Mouse (Mus musculus) intestine, embryonic 14.5 days (tissue): ENCODE data around the gene Oxnad1. TPM values are rescaled to one million over a fixed set of nuclear protein-coding genes. Genes with fewer than 3 reads are reported as not detected.
"Not testable (repeated sequence)": the region's sequence is repeated elsewhere in the genome, so short reads cannot be mapped to it uniquely, and the experiment has no call there.

Experiments
- ATAC-seq: fragments of 200-750 bp; cut with Nextera tagmentation; replicated peaks from 2 replicates; pipeline ENCODE4 v1.8.0; 2017; ENCODE audit warnings: low read depth, moderate number of reproducible peaks, moderate TSS enrichment, moderate library complexity; ENCODE audit not compliant: low FRiP score, low TSS enrichment
- DNase-seq: peaks from one replicate; pipeline ENCODE4 v3.0.0-alpha.2; 2018; ENCODE audit warnings: low spot score
- H3K27ac ChIP-seq: fragments of 300-500 bp; sonication (generic); 2 replicates; pipeline ENCODE4 v1.5.1; 2014; ENCODE audit warnings: low read depth, mild to moderate bottlenecking, control low read depth
- H3K27me3 ChIP-seq: fragments of 300-500 bp; sonication (generic); replicated peaks from 2 replicates; pipeline ENCODE4 v1.6.1; 2014; ENCODE audit warnings: low read length, control low read depth; ENCODE audit not compliant: control insufficient read depth, insufficient read depth
- H3K36me3 ChIP-seq: fragments of 300-500 bp; sonication (generic); 2 replicates; pipeline ENCODE4 v1.6.1; 2014; ENCODE audit warnings: low read length, control low read depth; ENCODE audit not compliant: control insufficient read depth, insufficient read depth
- H3K4me1 ChIP-seq: fragments of 300-500 bp; sonication (generic); replicated peaks from 2 replicates; pipeline ENCODE4 v1.6.1; 2014; ENCODE audit warnings: low read length, control low read depth, mixed read lengths; ENCODE audit not compliant: control insufficient read depth, insufficient read depth
- H3K4me2 ChIP-seq: fragments of 300-500 bp; sonication (generic); 2 replicates; pipeline ENCODE4 v1.6.1; 2014; ENCODE audit warnings: low read length
- H3K4me3 ChIP-seq: fragments of 300-500 bp; sonication (generic); 2 replicates; pipeline ENCODE4 v1.5.1; 2014; ENCODE audit warnings: low read depth, low read length, control low read depth, mixed read lengths
- H3K9ac ChIP-seq: fragments of 300-500 bp; sonication (generic); 2 replicates; pipeline ENCODE4 v1.6.1; 2014; ENCODE audit warnings: mild to moderate bottlenecking, low read length
- H3K9me3 ChIP-seq: fragments of 300-500 bp; sonication (generic); 2 replicates; pipeline ENCODE4 v1.6.1; 2016; ENCODE audit warnings: low read length, control low read depth; ENCODE audit not compliant: control insufficient read depth
- WGBS: fragments of 180-500 bp; shearing (Covaris S2); extraction: QIAGEN DNeasy Blood & Tissue Kit; methylation state at CpG from one replicate; pipeline ENCODE4 v1.1.7; 2014; 5-methylcytosine and 5-hydroxymethylcytosine counted together
- polyA plus RNA-seq: library from polyadenylated mRNA; unstranded; fragments of >200 nt; fragmentation: Nextera tagmentation; extraction: Ambion mirVana; gene quantifications from 2 replicates; pipeline ENCODE4 v1.2.1, GENCODE M21; 2014

Oxnad1 gene
- polyA plus RNA-seq, 1 experiment from 2014 or later, result 23.6 TPM

DNA sequence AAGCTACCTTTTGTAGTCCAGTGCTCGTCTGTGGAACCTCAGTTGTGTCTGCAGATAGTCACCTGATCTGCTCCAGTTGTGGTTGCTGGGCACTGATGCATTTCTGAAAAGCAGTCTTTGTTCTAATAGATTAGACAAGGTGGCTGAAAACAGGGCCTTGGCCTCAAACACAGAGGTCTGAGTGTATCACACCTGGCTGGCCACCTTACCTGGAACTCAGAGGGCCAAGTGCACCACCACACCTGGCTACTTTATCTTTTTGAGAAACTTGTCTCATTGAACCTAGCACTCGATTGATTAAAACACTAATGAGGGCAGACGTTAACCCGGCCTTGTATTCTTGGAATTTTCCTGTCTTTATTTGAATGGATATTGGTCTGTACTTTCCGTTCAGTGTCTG is 10.5 kb downstream of the Oxnad1 start:
- H3K36me3 ChIP-seq, result peaks cover 80% of the 10 kb centered on the region
- DNase-seq (no peak), ATAC-seq (no peak)
- 86% methylated on average over 5 of the region's 5 CpGs for WGBS
- no peaks in the 10 kb centered on the region for H3K4me1 ChIP-seq
- no peak overlapping the region for H3K27ac ChIP-seq
- no peaks in the 10 kb centered on the region for H3K27me3 ChIP-seq
- no peaks in the 10 kb centered on the region for H3K9me3 ChIP-seq
- no peak overlapping the region for H3K9ac ChIP-seq
- no peak overlapping the region for H3K4me2 ChIP-seq
- no peak overlapping the region for H3K4me3 ChIP-seq

DNA sequence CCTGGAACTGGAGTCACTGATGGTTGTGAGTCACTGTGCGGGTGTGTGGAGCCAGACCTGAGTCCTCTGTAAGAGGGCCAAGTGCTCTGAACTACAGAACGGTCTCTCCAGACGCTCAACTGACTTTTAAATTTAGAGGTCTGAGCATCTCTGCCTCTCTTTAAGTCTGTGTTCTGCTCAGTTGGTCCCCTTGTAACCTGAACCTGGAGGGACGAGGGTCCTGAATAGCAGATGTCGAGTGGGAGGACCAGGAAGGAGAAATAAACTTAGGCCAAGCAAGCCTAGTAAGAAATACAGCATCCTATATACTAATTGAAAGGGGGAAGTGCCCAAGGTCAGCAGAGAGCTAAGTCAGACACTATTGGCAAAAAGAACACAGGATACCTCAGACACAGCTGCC is 11.6 kb downstream of the Oxnad1 start:
- Histone ChIP-seq H3K9me3 (no peaks in the 10 kb centered on the region), H3K4me1 (no peaks in the 10 kb centered on the region), H3K27me3 (no peaks in the 10 kb centered on the region), H3K9ac (no peak overlapping the region), H3K4me3 (no peak overlapping the region), H3K4me2 (no peak overlapping the region), H3K27ac (no peak overlapping the region), H3K36me3 (peaks cover 85% of the 10 kb centered on the region)
- DNase-seq (no peak), ATAC-seq (no peak)
- 81% methylated on average over 5 of the region's 5 CpGs for WGBS

GRCm38 (mm10) chr14:32097691-32098090 is 12.5 kb downstream of the Oxnad1 start:
- ATAC-seq (no peak), DNase-seq (no peak)
- H3K27ac ChIP-seq, result no peak overlapping the region
- 95% methylated on average over 7 of the region's 7 CpGs for WGBS
- H3K9me3 ChIP-seq, result no peaks in the 10 kb centered on the region
- no peak overlapping the region for H3K4me3 ChIP-seq
- H3K36me3 ChIP-seq, result peaks cover 89% of the 10 kb centered on the region
- no peaks in the 10 kb centered on the region for H3K4me1 ChIP-seq
- H3K9ac ChIP-seq, result no peak overlapping the region
- no peak overlapping the region for H3K4me2 ChIP-seq
- H3K27me3 ChIP-seq, result no peaks in the 10 kb centered on the region

DNA sequence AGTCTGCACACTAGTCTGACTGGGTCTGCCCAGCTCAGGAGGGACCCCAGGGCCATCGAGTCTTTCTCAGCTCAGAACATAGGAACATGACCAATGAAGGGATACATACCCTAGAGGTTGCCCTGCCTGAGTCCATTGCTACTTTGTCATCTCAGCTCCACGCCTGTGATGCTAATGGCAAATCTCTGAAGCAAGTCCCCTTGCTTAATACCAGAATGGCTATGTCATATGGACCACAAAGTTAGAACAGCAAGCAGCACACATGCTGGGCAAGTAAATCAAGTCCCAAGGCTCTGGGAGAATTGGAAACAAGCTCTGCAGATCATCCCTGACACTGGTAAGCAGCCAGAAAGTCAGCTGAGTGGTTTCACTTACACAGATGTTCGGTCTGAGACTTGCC is 13.8 kb downstream of the Oxnad1 start:
- Histone ChIP-seq H3K27ac (no peak overlapping the region), H3K4me1 (no peaks in the 10 kb centered on the region), H3K4me3 (no peak overlapping the region), H3K9ac (no peak overlapping the region), H3K9me3 (no peaks in the 10 kb centered on the region), H3K36me3 (peaks cover 87% of the 10 kb centered on the region), H3K27me3 (no peaks in the 10 kb centered on the region), H3K4me2 (no peak overlapping the region)
- DNase-seq (no peak), ATAC-seq (no peak)
- WGBS, result 93% methylated on average over 3 of the region's 3 CpGs

DNA sequence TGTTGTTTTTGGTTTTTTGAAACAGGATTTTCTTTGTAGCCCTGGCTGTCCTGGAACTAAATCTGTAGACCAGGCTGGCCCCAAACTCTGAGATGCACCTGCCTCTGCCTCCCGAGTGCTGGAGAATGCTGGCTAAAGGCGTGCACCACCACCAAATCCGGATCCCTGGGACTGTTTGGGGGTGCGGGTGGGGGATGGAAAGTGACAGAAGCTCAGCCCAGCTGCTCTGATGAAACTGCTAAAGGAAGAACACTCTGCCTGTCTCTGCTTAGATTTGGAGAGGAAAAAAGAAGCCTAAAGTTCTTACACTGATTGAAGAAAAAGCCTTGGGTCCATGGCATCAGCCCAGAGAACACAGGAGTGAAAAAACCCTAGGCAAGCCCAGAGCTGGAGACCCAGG is 18.4 kb downstream of the Oxnad1 start:
- Histone ChIP-seq H3K27ac (no peak overlapping the region), H3K9me3 (no peaks in the 10 kb centered on the region), H3K4me3 (no peak overlapping the region), H3K27me3 (no peaks in the 10 kb centered on the region), H3K9ac (no peak overlapping the region), H3K36me3 (peaks cover 45% of the 10 kb centered on the region), H3K4me2 (no peak overlapping the region), H3K4me1 (no peaks in the 10 kb centered on the region)
- DNase-seq (no peak), ATAC-seq (no peak)
- 89% methylated on average over 4 of the region's 4 CpGs for WGBS

- no peak overlapping the region for H3K9ac ChIP-seq
- no peaks in the 10 kb centered on the region for H3K27me3 ChIP-seq
- DNase-seq (no peak), ATAC-seq (no peak)
- H3K36me3 ChIP-seq, result peaks cover 24% of the 10 kb centered on the region
- no peaks in the 10 kb centered on the region for H3K9me3 ChIP-seq
- 52% methylated on average over 7 of the region's 7 CpGs for WGBS
- H3K4me2 ChIP-seq, result no peak overlapping the region
- no peaks in the 10 kb centered on the region for H3K4me1 ChIP-seq
- H3K4me3 ChIP-seq, result no peak overlapping the region
- H3K27ac ChIP-seq, result no peak overlapping the region
Measured at GRCm38 (mm10) chr14:32105663-32106062, 20.5 kb downstream of the Oxnad1 start.

DNA sequence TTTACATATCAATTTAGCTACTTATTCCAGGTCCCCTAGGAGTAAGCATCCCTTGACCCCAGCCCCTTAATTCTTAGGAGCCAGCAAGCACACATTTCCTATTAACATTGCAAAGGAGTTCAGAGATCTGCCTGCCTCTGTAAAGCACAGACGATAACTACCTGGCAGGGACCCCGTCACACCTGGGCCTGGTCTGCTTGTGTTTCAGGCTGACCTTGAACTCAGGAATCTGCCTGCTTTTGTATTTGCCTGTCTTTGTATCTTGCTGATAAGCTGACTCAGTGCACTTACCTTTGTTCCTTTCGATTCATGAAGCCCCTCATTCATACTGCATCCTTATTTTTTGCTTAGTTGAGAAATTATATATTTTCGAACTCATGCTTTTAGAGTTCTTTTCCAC is 21.7 kb downstream of the Oxnad1 start:
- H3K27ac ChIP-seq, result no peak overlapping the region
- no peak overlapping the region for H3K4me2 ChIP-seq
- H3K27me3 ChIP-seq, result no peaks in the 10 kb centered on the region
- no peak for ATAC-seq
- H3K4me1 ChIP-seq, result no peaks in the 10 kb centered on the region
- no peak overlapping the region for H3K4me3 ChIP-seq
- DNase-seq, result no peak
- H3K9ac ChIP-seq, result no peak overlapping the region
- no peaks in the 10 kb centered on the region for H3K9me3 ChIP-seq
- WGBS, result 91% methylated on average over 4 of the region's 4 CpGs
- peaks cover 19% of the 10 kb centered on the region for H3K36me3 ChIP-seq

DNA sequence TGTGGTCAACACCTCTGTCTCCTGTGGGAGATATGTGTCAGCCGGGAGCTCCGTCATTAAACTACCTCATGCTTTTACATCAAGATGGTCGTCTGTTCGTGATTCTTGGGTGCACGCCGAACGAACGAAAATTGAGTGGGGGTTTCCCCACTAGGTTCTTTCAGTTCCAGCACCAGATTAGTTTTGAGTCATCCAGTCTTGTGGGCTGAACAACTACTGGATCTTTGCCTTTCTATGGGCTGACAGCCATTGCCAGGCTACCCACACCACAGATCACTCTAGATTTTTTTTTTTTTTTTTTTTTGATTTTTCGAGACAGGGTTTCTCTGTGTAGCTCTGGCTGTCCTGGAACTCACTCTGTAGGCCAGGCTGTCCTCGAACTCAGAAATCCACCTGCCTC is 26.9 kb downstream of the Oxnad1 start:
- not testable (repeated sequence) for H3K9me3 ChIP-seq

GRCm38 (mm10) chr14:32120940-32121919 is 36.1 kb downstream of the Oxnad1 start:
- ATAC-seq, result no peak
- H3K36me3 ChIP-seq, result no peaks in the 10 kb centered on the region
- H3K27ac ChIP-seq, result 0 out of 2 replicates have a peak overlapping the region, but pooled peaks have one; percentile 2
- no peak overlapping the region for H3K9ac ChIP-seq
- no peak for DNase-seq
- H3K4me2 ChIP-seq, result no peak overlapping the region
- no peaks in the 10 kb centered on the region for H3K27me3 ChIP-seq
- no peaks in the 10 kb centered on the region for H3K4me1 ChIP-seq
- no peaks in the 10 kb centered on the region for H3K9me3 ChIP-seq
- H3K4me3 ChIP-seq, result no peak overlapping the region
- WGBS, result 55% methylated on average over 11 of the region's 11 CpGs

More for the DNA sequence above, 26.9 kb downstream of the Oxnad1 start:
- H3K27ac ChIP-seq, H3K27me3 ChIP-seq, ATAC-seq, H3K9ac ChIP-seq, H3K4me1 ChIP-seq, H3K36me3 ChIP-seq, H3K4me3 ChIP-seq, H3K4me2 ChIP-seq, DNase-seq: not testable (repeated sequence)
- 95% methylated on average over 10 of the region's 10 CpGs for WGBS
